Mouse (Mus musculus) midbrain, postnatal 0 days (tissue): ENCODE results near the gene Nexn. TPM values are rescaled to one million over a fixed set of nuclear protein-coding genes. Genes with fewer than 3 reads are reported as not detected.

ENCODE experiments used
- ATAC-seq: fragments of 200-750 bp; cut with Nextera tagmentation; 2 replicates; pipeline ENCODE4 v1.8.0; 2017; ENCODE audit warnings: moderate number of reproducible peaks, mild to moderate bottlenecking, moderate TSS enrichment, moderate library complexity; ENCODE audit not compliant: low FRiP score
- DNase-seq: peaks from one replicate; pipeline ENCODE4 v3.0.0-alpha.2; 2015; ENCODE audit warnings: low spot score
- H3K27ac ChIP-seq: fragments of 300-500 bp; sonication (generic); 2 replicates; pipeline ENCODE4 v1.5.1; 2014; ENCODE audit warnings: low read depth, mild to moderate bottlenecking, low read length, mixed read lengths
- H3K27me3 ChIP-seq: fragments of 300-500 bp; sonication (generic); 2 replicates; pipeline ENCODE4 v1.6.1; 2014; ENCODE audit warnings: low read length, control low read depth, mixed read lengths; ENCODE audit not compliant: insufficient read depth
- H3K36me3 ChIP-seq: fragments of 300-500 bp; sonication (generic); 2 replicates; pipeline ENCODE4 v1.6.1; 2014; ENCODE audit warnings: low read length, control low read depth, mixed read lengths; ENCODE audit not compliant: insufficient read depth
- H3K4me1 ChIP-seq: fragments of 300-500 bp; sonication (generic); 2 replicates; pipeline ENCODE4 v1.6.1; 2014; ENCODE audit warnings: mild to moderate bottlenecking, control low read depth, antibody characterized with exemption, low read length, mixed read lengths; ENCODE audit not compliant: insufficient read depth
- H3K4me2 ChIP-seq: fragments of 300-500 bp; sonication (generic); 2 replicates; pipeline ENCODE4 v1.6.1; 2014; ENCODE audit warnings: low read depth, mild to moderate bottlenecking, low read length, mixed read lengths; ENCODE audit not compliant: poor library complexity, severe bottlenecking
- H3K4me3 ChIP-seq: fragments of 300-500 bp; sonication (generic); 2 replicates; pipeline ENCODE4 v1.5.1; 2014; ENCODE audit warnings: low read depth, mild to moderate bottlenecking, low read length, moderate library complexity
- H3K9ac ChIP-seq: fragments of 300-500 bp; sonication (generic); replicated peaks from 2 replicates; pipeline ENCODE4 v1.6.1; 2014; ENCODE audit warnings: mild to moderate bottlenecking, low read length, moderate library complexity, mixed read lengths; ENCODE audit not compliant: poor library complexity, severe bottlenecking
- H3K9me3 ChIP-seq: fragments of 300-500 bp; sonication (generic); 2 replicates; pipeline ENCODE4 v1.6.1; 2016; ENCODE audit warnings: low read length, control low read depth
- CTCF ChIP-seq: IDR thresholded peaks from 2 replicates; pipeline ENCODE4 v1.5.1; 2016; ENCODE audit warnings: antibody characterized with exemption, mild to moderate bottlenecking
- WGBS: fragments of 180-500 bp; shearing (Covaris S2); extraction: QIAGEN DNeasy Blood & Tissue Kit; methylation state at CpG from one replicate; pipeline ENCODE4 v1.1.7; 2014; 5-methylcytosine and 5-hydroxymethylcytosine counted together
- polyA plus RNA-seq: library from polyadenylated mRNA; unstranded; fragments of >200 nt; fragmentation: Nextera tagmentation; extraction: Ambion mirVana; gene quantifications from 2 replicates; pipeline ENCODE4 v1.2.1, GENCODE M21; 2015
- total RNA-seq: library from RNA; depleted of rRNA; stranded (reverse); fragments of >200 nt; gene quantifications from 2 replicates; pipeline ENCODE4 v1.2.3, GENCODE M21; 2014

Gene Nexn
- total and polyA plus RNA-seq, 2 experiments from 2014 or later, result 0.11 to 2.3 TPM

GRCm38 (mm10) chr3:152210728-152211391 lies 55.3 kb downstream of the Nexn start:
- H3K27me3 ChIP-seq, result no peaks in the 10 kb centered on the region
- peak overlapping the region; percentile 100 for H3K27ac ChIP-seq
- H3K9me3 ChIP-seq, result no peaks in the 10 kb centered on the region
- H3K4me3 ChIP-seq, result peak overlapping the region; percentile 59
- TF ChIP-seq CTCF, result no peak
- peak; percentile 66 for DNase-seq
- WGBS, result under 1% methylated on average over 56 of the region's 68 CpGs
- peaks cover 17% of the 10 kb centered on the region for H3K4me1 ChIP-seq
- peak overlapping the region; percentile 99 for H3K9ac ChIP-seq
- no peaks in the 10 kb centered on the region for H3K36me3 ChIP-seq
- peak; percentile 70 for ATAC-seq
- peak overlapping the region; percentile 91 for H3K4me2 ChIP-seq

- peak within 1 kb of the TSS; percentile 91 for H3K4me2 ChIP-seq
- TF ChIP-seq CTCF, result no peak
- H3K9ac ChIP-seq, result peak within 1 kb of the TSS; percentile 99
- ATAC-seq, result peak; percentile 97
- peaks cover 17% of the 10 kb centered on the region for H3K4me1 ChIP-seq
- under 1% methylated on average over 70 of the region's 85 CpGs for WGBS
- H3K27ac ChIP-seq, result peak within 1 kb of the TSS; percentile 100
- DNase-seq, result peak; percentile 99
- H3K4me3 ChIP-seq, result peak within 1 kb of the TSS; percentile 59
- no peaks in the 10 kb centered on the region for H3K27me3 ChIP-seq
- H3K9me3 ChIP-seq, result no peaks in the 10 kb centered on the region
- no peaks in the 10 kb centered on the region for H3K36me3 ChIP-seq
These were observed 56.0 kb downstream of the Nexn start, which contains the start of the genes Dnajb4 and Fubp1 for GRCm38 (mm10) chr3:152209967-152210634. Gene Dnajb4 (minus strand): TSS chr3:152210302. Gene Fubp1 (plus strand): TSS chr3:152210422.

DNA sequence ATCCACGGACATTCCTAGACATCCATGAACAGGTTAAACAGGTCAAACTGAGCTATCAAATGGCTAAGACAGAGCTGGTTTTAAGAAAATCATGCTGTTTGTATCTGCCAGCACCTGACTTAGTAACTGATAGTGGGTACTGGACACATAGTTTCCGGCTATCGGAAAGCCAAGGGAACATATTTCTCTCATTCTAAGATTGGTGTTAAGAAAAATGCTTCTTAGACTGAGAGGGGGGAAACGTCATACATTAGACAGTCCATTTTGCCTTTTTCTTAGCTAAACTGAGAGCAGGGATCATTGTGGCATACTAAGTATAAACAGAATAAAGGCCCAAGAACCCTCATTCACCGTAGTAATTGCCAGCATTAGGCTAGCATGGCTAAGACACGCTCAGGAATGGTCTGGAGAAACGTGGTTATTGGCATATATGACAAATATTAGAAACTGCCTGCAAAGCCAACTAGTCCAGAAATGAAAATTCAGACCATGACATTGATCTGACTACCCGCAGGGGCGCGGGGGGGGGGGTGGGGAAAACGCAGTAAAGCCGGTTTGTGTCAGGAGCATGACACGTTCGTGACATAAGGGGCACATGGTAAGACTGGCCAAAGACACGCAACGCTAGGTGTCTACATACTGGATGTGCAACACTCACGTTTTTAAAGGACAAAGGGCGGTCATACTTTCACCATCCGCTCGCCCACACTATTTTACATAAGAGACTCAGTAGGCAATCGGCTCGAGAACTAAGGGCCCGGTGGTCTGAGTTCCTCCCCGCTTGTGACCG lies 56.8 kb downstream of the Nexn start:
- DNase-seq, result peak; percentile 77

GRCm38 (mm10) chr3:152208096-152208885 lies 57.9 kb downstream of the Nexn start:
- DNase-seq (no peak), ATAC-seq (no peak)
- Histone ChIP-seq H3K36me3 (no peaks in the 10 kb centered on the region), H3K27ac (no peak overlapping the region), H3K4me2 (0 out of 2 replicates have a peak overlapping the region, but pooled peaks have one; percentile 9), H3K4me1 (peaks cover 17% of the 10 kb centered on the region), H3K27me3 (no peaks in the 10 kb centered on the region), H3K9me3 (no peaks in the 10 kb centered on the region), H3K4me3 (no peak overlapping the region), H3K9ac (peak overlapping the region; percentile 99)
- WGBS, result 90% methylated on average over 7 of the region's 7 CpGs
- no peak for TF ChIP-seq CTCF

More for the DNA sequence above, 56.8 kb downstream of the Nexn start:
- H3K27ac ChIP-seq, result peak overlapping the region; percentile 100
- WGBS, result 3% methylated on average over 25 of the region's 25 CpGs
- no peak for TF ChIP-seq CTCF
- ATAC-seq, result peak; percentile 75
- no peaks in the 10 kb centered on the region for H3K36me3 ChIP-seq
- H3K9ac ChIP-seq, result peak overlapping the region; percentile 99
- peak overlapping the region; percentile 59 for H3K4me3 ChIP-seq
- H3K4me2 ChIP-seq, result peak overlapping the region; percentile 55
- H3K27me3 ChIP-seq, result no peaks in the 10 kb centered on the region
- no peaks in the 10 kb centered on the region for H3K9me3 ChIP-seq
- H3K4me1 ChIP-seq, result peaks cover 17% of the 10 kb centered on the region

DNA sequence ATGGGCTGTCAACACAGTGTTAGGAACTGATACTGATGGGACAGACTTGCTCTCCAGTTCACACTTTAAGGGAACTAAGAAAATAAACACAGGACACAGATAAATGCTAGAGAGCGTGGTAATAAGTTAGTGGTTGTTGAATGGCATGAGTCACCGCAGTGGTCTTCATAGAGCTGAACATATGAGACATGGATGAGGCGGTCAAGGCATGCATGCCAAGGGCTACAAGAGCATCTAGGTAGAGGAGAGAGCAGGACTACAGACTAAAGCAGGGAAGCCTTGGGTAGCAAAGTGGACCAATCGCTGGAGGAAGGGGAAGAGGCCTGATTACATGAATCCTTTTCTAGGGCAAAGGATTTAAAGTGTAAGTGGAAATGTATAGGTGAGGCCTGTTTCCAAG lies 59.0 kb downstream of the Nexn start:
- DNase-seq, result no peak
- Histone ChIP-seq H3K27me3 (no peaks in the 10 kb centered on the region), H3K9ac (no peak overlapping the region), H3K36me3 (no peaks in the 10 kb centered on the region), H3K27ac (no peak overlapping the region), H3K9me3 (no peaks in the 10 kb centered on the region), H3K4me2 (no peak overlapping the region), H3K4me3 (no peak overlapping the region), H3K4me1 (peaks cover 8% of the 10 kb centered on the region)
- no peak for ATAC-seq
- TF ChIP-seq CTCF, result no peak
- 99% methylated on average over 4 of the region's 4 CpGs for WGBS
